Mouse (Mus musculus): ENCODE results near the gene Bgn. TPM values are rescaled to one million over a fixed set of nuclear protein-coding genes. Genes with fewer than 3 reads are reported as not detected.
A peak's percentile ranks its signal among the peaks of the same experiment; 100 is the strongest.

The Bgn gene
- total and polyA plus RNA-seq, 3 experiments, result not detected

GRCm38 (mm10) chrX:73537875-73538274, 54.5 kb downstream of the Bgn start:
- Histone ChIP-seq H3K79me2 (replicated peaks; ENCODE audit: control insufficient read depth, extremely low read depth, insufficient read depth, poor library complexity, severe bottlenecking) (no peaks in the 10 kb centered on the region), H3K4me2 (ENCODE audit: insufficient read depth, low read depth, poor library complexity, severe bottlenecking) (no peak overlapping the region), H3K9me3 (replicated peaks; ENCODE audit: low read length) (no peaks in the 10 kb centered on the region), H3K9ac (ENCODE audit: insufficient read depth, low read depth) (no peak overlapping the region), H3K4me3 (replicated peaks in 1 of 3; ENCODE audit: low read depth in 2 of 3, low read length in 2 of 3, poor library complexity in 1 of 3) (no peak overlapping the region), H3K27ac (ENCODE audit: insufficient read depth, low read depth) (no peak overlapping the region), H3K27me3 (replicated peaks) (no peaks in the 10 kb centered on the region), H3K36me3 (replicated peaks in 1 of 2; ENCODE audit: control insufficient read depth in 1 of 2, insufficient read depth in 1 of 2, low read length in 1 of 2) (no peaks in the 10 kb centered on the region), H3K4me1 (ENCODE audit: control insufficient read depth in 1 of 2, insufficient read depth in 2 of 2) (no peaks in the 10 kb centered on the region)
- no peak for DNase-seq (ENCODE audit: extremely low read depth)
- in situ Hi-C loops (cut with MboI; ENCODE audit: low pct_ligation_motif_present, low pct_unique_long_range_greater_than_20kb, low sequenced_read_pairs), result no loop called here
- TF ChIP-seq JUND (conservative IDR thresholded peaks at IDR 0.05; ENCODE audit: low read depth, low read length) (no peak), USF1 (IDR thresholded peaks at IDR 0.05; ENCODE audit: low read depth, low read length) (no peak), MYC (IDR thresholded peaks at IDR 0.05; ENCODE audit: low read depth, low read length) (no peak), MAX (IDR thresholded peaks at IDR 0.05; ENCODE audit: low read length) (no peak), ELF1 (IDR thresholded peaks at IDR 0.05; ENCODE audit: low read depth, low read length) (no peak), ZNF384 (IDR thresholded peaks at IDR 0.05; ENCODE audit: low read depth, low read length) (no peak), CTCF (conservative IDR thresholded peaks at IDR 0.05 in 1 of 2, IDR thresholded peaks at IDR 0.05 in 1 of 2; ENCODE audit: low read depth in 2 of 2, low read length in 2 of 2) (no peak), TBP (conservative IDR thresholded peaks at IDR 0.05; ENCODE audit: low read depth, low read length) (no peak), BHLHE40 (IDR thresholded peaks at IDR 0.05; ENCODE audit: low read depth, low read length) (no peak), ETS1 (conservative IDR thresholded peaks at IDR 0.05; ENCODE audit: low read depth, low read length) (no peak), SIN3A (IDR thresholded peaks at IDR 0.05; ENCODE audit: low read length) (no peak), HCFC1 (IDR thresholded peaks at IDR 0.05; ENCODE audit: low read depth, low read length) (no peak), RCOR1 (conservative IDR thresholded peaks at IDR 0.05; ENCODE audit: low read depth, low read length) (no peak), MEF2A (IDR thresholded peaks at IDR 0.05; ENCODE audit: borderline replicate concordance, low read depth, low read length) (no peak), POLR2AphosphoS2 (IDR thresholded peaks at IDR 0.05; ENCODE audit: low read depth, low read length) (no peak), POLR2A (IDR thresholded peaks at IDR 0.05; ENCODE audit: low read depth, low read length) (no peak), EP300 (IDR thresholded peaks at IDR 0.05; ENCODE audit: low read length) (no peak), NELFE (IDR thresholded peaks at IDR 0.05; ENCODE audit: low read depth, low read length) (no peak), NRF1 (IDR thresholded peaks at IDR 0.05; ENCODE audit: low read depth, low read length) (no peak)
- dilution Hi-C loops (cut with MboI; ENCODE audit: extremely low pct_ligation_motif_present, extremely low pct_unique_long_range_greater_than_20kb, low sequenced_read_pairs), result no loop called here

- dilution Hi-C loops (cut with MboI; ENCODE audit: extremely low pct_ligation_motif_present, extremely low pct_unique_long_range_greater_than_20kb, low sequenced_read_pairs) (no loop called here), in situ Hi-C loops (cut with MboI; ENCODE audit: low pct_ligation_motif_present, low pct_unique_long_range_greater_than_20kb, low sequenced_read_pairs) (no loop called here)
- Histone ChIP-seq H3K27me3 (replicated peaks) (no peaks in the 10 kb centered on the region), H3K4me2 (ENCODE audit: insufficient read depth, low read depth, poor library complexity, severe bottlenecking) (no peak overlapping the region), H3K79me2 (replicated peaks; ENCODE audit: control insufficient read depth, extremely low read depth, insufficient read depth, poor library complexity, severe bottlenecking) (no peaks in the 10 kb centered on the region), H3K27ac (ENCODE audit: insufficient read depth, low read depth) (no peak overlapping the region), H3K9ac (ENCODE audit: insufficient read depth, low read depth) (no peak overlapping the region), H3K9me3 (replicated peaks; ENCODE audit: low read length) (no peaks in the 10 kb centered on the region), H3K4me3 (replicated peaks in 1 of 3; ENCODE audit: low read depth in 2 of 3, low read length in 2 of 3, poor library complexity in 1 of 3) (no peak overlapping the region), H3K4me1 (ENCODE audit: control insufficient read depth in 1 of 2, insufficient read depth in 2 of 2) (no peaks in the 10 kb centered on the region), H3K36me3 (replicated peaks in 1 of 2; ENCODE audit: control insufficient read depth in 1 of 2, insufficient read depth in 1 of 2, low read length in 1 of 2) (no peaks in the 10 kb centered on the region)
- TF ChIP-seq CTCF (conservative IDR thresholded peaks at IDR 0.05 in 1 of 2, IDR thresholded peaks at IDR 0.05 in 1 of 2; ENCODE audit: low read depth in 2 of 2, low read length in 2 of 2) (peak; percentile 8 to 56; a peak in 2 of 4 replicates), ZNF384 (IDR thresholded peaks at IDR 0.05; ENCODE audit: low read depth, low read length) (no peak), SMC3 (IDR thresholded peaks at IDR 0.05; ENCODE audit: low read depth, low read length) (peak; percentile 40), RAD21 (IDR thresholded peaks at IDR 0.05; ENCODE audit: low read depth, low read length) (peak; percentile 39)
- no peak for DNase-seq (ENCODE audit: extremely low read depth)
These were observed 59.9 kb downstream of the Bgn start for GRCm38 (mm10) chrX:73543340-73543739.

Other genes with a start within 250 kb of the Bgn start
- 35.6 and 38.0 TPM in 2 replicates for gene Xlr4c, start 240.5 kb upstream of the Bgn start, total RNA-seq (2012; rRNA removed)
- 75.0 and 97.6 TPM in 2 replicates for gene Xlr4c, start 240.5 kb upstream of the Bgn start, total RNA-seq (2014; rRNA removed)
- 61.1 and 67.8 TPM in 2 replicates for gene Xlr4c, start 240.5 kb upstream of the Bgn start, polyA plus RNA-seq (2012; ENCODE audit: insufficient read length, low read depth)
- gene Xlr3c, start 218.2 kb upstream of the Bgn start, total RNA-seq (2012; rRNA removed), result 12.7 and 12.9 TPM in 2 replicates
- gene Xlr3c, start 218.2 kb upstream of the Bgn start, total RNA-seq (2014; rRNA removed), result 4.5 and 6.0 TPM in 2 replicates
- 2.3 and 3.9 TPM in 2 replicates for gene Xlr3c, start 218.2 kb upstream of the Bgn start, polyA plus RNA-seq (2012; ENCODE audit: insufficient read length, low read depth)
- not detected in 2 replicates for gene Xlr5a, start 190.6 kb upstream of the Bgn start, total RNA-seq (2012; rRNA removed)
- 0.20 TPM in 1 of 2 replicates, not detected in the other for gene Xlr5a, start 190.6 kb upstream of the Bgn start, total RNA-seq (2014; rRNA removed)
- not detected in 2 replicates for gene Xlr5a, start 190.6 kb upstream of the Bgn start, polyA plus RNA-seq (2012; ENCODE audit: insufficient read length, low read depth)
- 0.13 and 0.17 TPM in 2 replicates for gene Xlr5c, start 190.6 kb upstream of the Bgn start, total RNA-seq (2012; rRNA removed)
- 0.16 and 0.38 TPM in 2 replicates for gene Xlr5c, start 190.6 kb upstream of the Bgn start, total RNA-seq (2014; rRNA removed)
- 0.51 and 0.63 TPM in 2 replicates for gene Xlr5c, start 190.6 kb upstream of the Bgn start, polyA plus RNA-seq (2012; ENCODE audit: insufficient read length, low read depth)
- gene Gm45015, start 146.8 kb upstream of the Bgn start, total RNA-seq (2012; rRNA removed), result not detected in 2 replicates
- not detected in 2 replicates for gene Gm45015, start 146.8 kb upstream of the Bgn start, total RNA-seq (2014; rRNA removed)
- gene Gm45015, start 146.8 kb upstream of the Bgn start, polyA plus RNA-seq (2012; ENCODE audit: insufficient read length, low read depth), result not detected in 2 replicates
- 15.5 and 16.1 TPM in 2 replicates for gene Zfp275, start 141.0 kb upstream of the Bgn start, total RNA-seq (2012; rRNA removed)
- 19.1 and 19.9 TPM in 2 replicates for gene Zfp275, start 141.0 kb upstream of the Bgn start, total RNA-seq (2014; rRNA removed)
- gene Zfp275, start 141.0 kb upstream of the Bgn start, polyA plus RNA-seq (2012; ENCODE audit: insufficient read length, low read depth), result 15.1 and 17.9 TPM in 2 replicates
- not detected in 2 replicates for gene Gm18336, start 84.9 kb upstream of the Bgn start, total RNA-seq (2012; rRNA removed)
- gene Gm18336, start 84.9 kb upstream of the Bgn start, total RNA-seq (2014; rRNA removed), result not detected in 2 replicates
- gene Gm18336, start 84.9 kb upstream of the Bgn start, polyA plus RNA-seq (2012; ENCODE audit: insufficient read length, low read depth), result not detected in 2 replicates
- gene Zfp92, start 72.5 kb upstream of the Bgn start, total RNA-seq (2012; rRNA removed), result 0.04 TPM in 2 replicates
- gene Zfp92, start 72.5 kb upstream of the Bgn start, total RNA-seq (2014; rRNA removed), result not detected in 2 replicates
- not detected in 2 replicates for gene Zfp92, start 72.5 kb upstream of the Bgn start, polyA plus RNA-seq (2012; ENCODE audit: insufficient read length, low read depth)
- gene Trex2, start 48.3 kb upstream of the Bgn start, total RNA-seq (2012; rRNA removed), result not detected in 2 replicates
- not detected in 2 replicates for gene Trex2, start 48.3 kb upstream of the Bgn start, total RNA-seq (2014; rRNA removed)
- not detected in 2 replicates for gene Trex2, start 48.3 kb upstream of the Bgn start, polyA plus RNA-seq (2012; ENCODE audit: insufficient read length, low read depth)
- gene Haus7, start 24.6 kb upstream of the Bgn start, total RNA-seq (2012; rRNA removed), result 32.9 and 41.3 TPM in 2 replicates
- gene Haus7, start 24.6 kb upstream of the Bgn start, total RNA-seq (2014; rRNA removed), result 34.9 and 36.8 TPM in 2 replicates
- gene Haus7, start 24.6 kb upstream of the Bgn start, polyA plus RNA-seq (2012; ENCODE audit: insufficient read length, low read depth), result 34.2 and 41.0 TPM in 2 replicates
- gene Atp2b3, start 19.5 kb downstream of the Bgn start, total RNA-seq (2012; rRNA removed), result not detected in 2 replicates
- gene Atp2b3, start 19.5 kb downstream of the Bgn start, total RNA-seq (2014; rRNA removed), result not detected in 2 replicates
- not detected in 2 replicates for gene Atp2b3, start 19.5 kb downstream of the Bgn start, polyA plus RNA-seq (2012; ENCODE audit: insufficient read length, low read depth)
- gene Dusp9, start 155.8 kb downstream of the Bgn start, total RNA-seq (2012; rRNA removed), result 0.17 and 0.29 TPM in 2 replicates
- gene Dusp9, start 155.8 kb downstream of the Bgn start, total RNA-seq (2014; rRNA removed), result 0.09 and 0.19 TPM in 2 replicates
- 0.23 and 0.47 TPM in 2 replicates for gene Dusp9, start 155.8 kb downstream of the Bgn start, polyA plus RNA-seq (2012; ENCODE audit: insufficient read length, low read depth)
- not detected in 2 replicates for gene Pnck, start 176.5 kb downstream of the Bgn start, total RNA-seq (2012; rRNA removed)
- gene Pnck, start 176.5 kb downstream of the Bgn start, total RNA-seq (2014; rRNA removed), result not detected in 2 replicates
- gene Pnck, start 176.5 kb downstream of the Bgn start, polyA plus RNA-seq (2012; ENCODE audit: insufficient read length, low read depth), result not detected in 2 replicates
- 3.2 and 4.2 TPM in 2 replicates for gene Slc6a8, start 189.5 kb downstream of the Bgn start, total RNA-seq (2012; rRNA removed)
- gene Slc6a8, start 189.5 kb downstream of the Bgn start, total RNA-seq (2014; rRNA removed), result 0.39 and 0.70 TPM in 2 replicates
- gene Slc6a8, start 189.5 kb downstream of the Bgn start, polyA plus RNA-seq (2012; ENCODE audit: insufficient read length, low read depth), result 1.9 and 2.2 TPM in 2 replicates
- 119 and 134 TPM in 2 replicates for gene Bcap31, start 232.6 kb downstream of the Bgn start, total RNA-seq (2012; rRNA removed)
- gene Bcap31, start 232.6 kb downstream of the Bgn start, total RNA-seq (2014; rRNA removed), result 239 TPM in 2 replicates
- 176 and 181 TPM in 2 replicates for gene Bcap31, start 232.6 kb downstream of the Bgn start, polyA plus RNA-seq (2012; ENCODE audit: insufficient read length, low read depth)
- gene Abcd1, start 233.0 kb downstream of the Bgn start, total RNA-seq (2012; rRNA removed), result 5.6 and 5.9 TPM in 2 replicates
- 2.5 and 2.8 TPM in 2 replicates for gene Abcd1, start 233.0 kb downstream of the Bgn start, total RNA-seq (2014; rRNA removed)
- 10.2 and 11.4 TPM in 2 replicates for gene Abcd1, start 233.0 kb downstream of the Bgn start, polyA plus RNA-seq (2012; ENCODE audit: insufficient read length, low read depth)